Mouse (Mus musculus) kidney, postnatal 4 days (tissue): Measurements from ENCODE around the gene Ptch2.

ENCODE experiments used
- DNase-seq, 2 experiments: peaks; one replicate each; pipeline ENCODE4 v3.0.0; 2021; ENCODE audit warnings: mixed read lengths in 2 of 2

The Ptch2 gene

DNA sequence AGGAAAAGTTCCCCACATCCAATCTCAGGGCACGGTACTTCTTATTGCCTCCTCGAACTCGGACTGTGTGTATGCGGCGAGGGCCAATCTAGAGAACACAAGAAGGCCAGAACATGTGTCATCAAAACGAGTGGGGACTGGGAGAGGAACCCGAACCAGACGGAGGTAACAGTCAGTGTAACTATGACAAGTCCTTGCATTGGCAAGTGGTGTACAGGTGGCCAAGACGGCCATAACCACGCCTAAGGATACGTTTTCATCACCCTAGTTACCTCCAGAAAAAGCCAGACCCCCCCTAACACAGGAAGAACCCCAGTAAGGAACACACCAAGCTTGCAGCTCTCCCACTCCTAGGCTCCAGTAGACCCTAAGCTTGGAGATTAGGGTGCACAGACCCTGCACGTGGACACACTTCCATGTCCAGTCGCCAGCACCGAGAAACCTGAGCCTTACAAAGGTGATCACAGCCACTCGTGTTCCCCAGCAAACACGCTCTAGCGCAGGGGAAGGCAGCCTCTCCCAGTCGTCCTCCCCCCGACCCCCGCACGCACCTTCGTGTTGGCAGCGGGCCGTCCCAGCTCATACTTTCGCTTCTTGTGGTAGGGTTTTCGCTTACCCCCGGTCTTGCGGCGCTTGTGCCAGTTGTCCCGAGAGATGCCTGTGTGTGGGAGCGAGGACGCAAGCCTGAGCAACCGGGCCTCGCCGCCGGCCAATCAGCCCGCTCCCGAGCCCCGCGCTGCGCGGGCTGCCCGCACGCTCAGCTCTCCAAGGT lies 59.3 kb downstream of the Ptch2 start:
- DNase-seq: no peak

DNA sequence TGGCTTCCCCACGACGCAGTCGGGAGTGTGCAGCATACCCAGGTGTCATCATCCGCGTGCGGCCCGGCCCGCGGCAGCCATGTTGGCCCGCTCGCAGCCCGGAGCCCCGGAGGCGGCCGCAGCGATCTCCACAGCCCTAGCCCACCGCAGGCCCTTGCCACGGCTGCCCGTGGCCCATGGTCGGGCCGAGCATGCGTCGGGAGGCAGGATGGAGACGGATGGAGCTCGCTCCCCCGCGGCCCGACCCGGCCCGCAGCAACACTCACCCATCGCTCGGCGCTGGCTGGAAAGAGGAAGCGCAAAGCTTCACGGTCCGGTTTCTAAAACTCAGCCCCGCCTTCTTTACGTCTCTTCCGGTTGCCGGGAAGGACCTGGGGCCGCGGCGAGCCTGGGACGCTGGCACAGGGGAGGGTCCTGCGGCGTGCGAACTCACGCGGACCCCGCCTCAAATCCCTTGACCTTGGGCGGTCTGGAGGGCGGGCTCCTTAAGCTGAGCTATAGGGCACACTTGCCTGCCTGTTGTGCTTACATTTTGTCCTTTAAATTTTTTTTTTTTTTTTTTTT lies 60.0 kb downstream of the Ptch2 start, which contains the start of gene Rps8:
TSS of gene Rps8 (minus strand) at position 452 of the 564 bp plus-strand sequence.
- peak; percentile 87 to 92 for DNase-seq

DNA sequence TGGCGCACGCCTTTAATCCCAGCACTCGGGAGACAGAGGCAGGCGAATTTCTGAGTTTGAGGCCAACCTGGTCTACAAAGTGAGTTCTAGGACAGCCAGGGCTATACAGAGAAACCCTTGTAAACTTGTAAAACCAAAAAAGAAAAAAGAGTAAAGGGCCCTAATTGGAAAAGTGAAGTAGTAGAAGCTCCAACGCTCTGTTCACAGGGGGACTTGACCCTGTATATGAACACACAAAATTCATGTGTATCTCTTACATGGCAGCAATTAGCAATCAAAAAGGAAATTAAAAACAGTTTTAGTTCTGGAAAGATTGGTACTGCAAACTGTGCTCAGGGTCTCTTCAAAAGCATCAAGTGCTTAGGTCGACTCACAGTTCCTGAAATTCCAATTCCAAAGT lies 60.5 kb downstream of the Ptch2 start:
- no peak for DNase-seq

- no peak for DNase-seq
These were observed 63.8 kb downstream of the Ptch2 start for GRCm38 (mm10) chr4:117159666-117160065.

GRCm38 (mm10) chr4:117161183-117161582 lies 65.3 kb downstream of the Ptch2 start:
- DNase-seq: no peak
